Comparison of ENCODE assay signal across 1 mouse cellular context in the genomic region with DNA sequence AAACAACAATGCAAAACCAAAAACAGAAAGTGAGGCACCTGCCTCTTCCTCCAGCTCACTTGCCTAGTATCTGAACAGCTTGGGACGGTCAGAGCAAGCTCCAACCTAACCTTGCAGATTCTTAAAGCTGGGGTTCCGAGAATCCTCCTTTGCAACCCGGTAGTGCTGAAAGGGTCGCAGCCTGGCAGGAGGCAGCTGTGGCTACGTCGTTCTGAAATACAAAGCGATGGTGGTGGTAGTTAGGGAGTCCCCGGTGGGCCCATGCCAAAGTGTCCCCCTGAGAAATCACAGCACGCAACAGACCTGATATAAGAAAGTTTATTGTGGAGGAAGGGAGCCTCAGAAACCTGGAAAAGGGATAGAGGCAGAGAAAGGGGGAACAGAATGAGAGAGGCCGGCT.
TF ChIP-seq lines count a peak whose summit lies in the region.

No protein-coding gene starts in this region.

TF ChIP-seq in CH12.LX, 34 proteins besides CTCF, POLR2A, EP300 and RAD21:
- TF ChIP-seq SIN3A (IDR thresholded peaks at IDR 0.05; ENCODE audit: low read length): no peak
- no peak for TF ChIP-seq ZMIZ1 (IDR thresholded peaks at IDR 0.05; ENCODE audit: low read depth, low read length)
- no peak for TF ChIP-seq NELFE (IDR thresholded peaks at IDR 0.05; ENCODE audit: low read depth, low read length)
- no peak for TF ChIP-seq IRF4 (IDR thresholded peaks at IDR 0.05; ENCODE audit: low read depth, low read length)
- TF ChIP-seq ETS1 (conservative IDR thresholded peaks at IDR 0.05; ENCODE audit: low read depth, low read length): no peak
- TF ChIP-seq CHD2 (IDR thresholded peaks at IDR 0.05; ENCODE audit: low read length): no peak
- TF ChIP-seq BHLHE40 (IDR thresholded peaks at IDR 0.05; ENCODE audit: low read depth, low read length): no peak
- no peak for TF ChIP-seq ZC3H11A (IDR thresholded peaks at IDR 0.05; ENCODE audit: low read depth, low read length)
- TF ChIP-seq USF1 (IDR thresholded peaks at IDR 0.05; ENCODE audit: low read depth, low read length): no peak
- no peak for TF ChIP-seq ZKSCAN1 (IDR thresholded peaks at IDR 0.05; ENCODE audit: borderline replicate concordance, low read depth, low read length)
- TF ChIP-seq GABPA (IDR thresholded peaks at IDR 0.05; ENCODE audit: insufficient replicate concordance, low read depth, low read length): no peak
- TF ChIP-seq RCOR1 (conservative IDR thresholded peaks at IDR 0.05; ENCODE audit: low read depth, low read length): no peak
- TF ChIP-seq MXI1 (IDR thresholded peaks at IDR 0.05; ENCODE audit: low read depth, low read length): no peak
- no peak for TF ChIP-seq ZNF384 (IDR thresholded peaks at IDR 0.05; ENCODE audit: low read depth, low read length)
